Comparison of ENCODE assay signal across 8 mouse cellular contexts in the genomic region with DNA sequence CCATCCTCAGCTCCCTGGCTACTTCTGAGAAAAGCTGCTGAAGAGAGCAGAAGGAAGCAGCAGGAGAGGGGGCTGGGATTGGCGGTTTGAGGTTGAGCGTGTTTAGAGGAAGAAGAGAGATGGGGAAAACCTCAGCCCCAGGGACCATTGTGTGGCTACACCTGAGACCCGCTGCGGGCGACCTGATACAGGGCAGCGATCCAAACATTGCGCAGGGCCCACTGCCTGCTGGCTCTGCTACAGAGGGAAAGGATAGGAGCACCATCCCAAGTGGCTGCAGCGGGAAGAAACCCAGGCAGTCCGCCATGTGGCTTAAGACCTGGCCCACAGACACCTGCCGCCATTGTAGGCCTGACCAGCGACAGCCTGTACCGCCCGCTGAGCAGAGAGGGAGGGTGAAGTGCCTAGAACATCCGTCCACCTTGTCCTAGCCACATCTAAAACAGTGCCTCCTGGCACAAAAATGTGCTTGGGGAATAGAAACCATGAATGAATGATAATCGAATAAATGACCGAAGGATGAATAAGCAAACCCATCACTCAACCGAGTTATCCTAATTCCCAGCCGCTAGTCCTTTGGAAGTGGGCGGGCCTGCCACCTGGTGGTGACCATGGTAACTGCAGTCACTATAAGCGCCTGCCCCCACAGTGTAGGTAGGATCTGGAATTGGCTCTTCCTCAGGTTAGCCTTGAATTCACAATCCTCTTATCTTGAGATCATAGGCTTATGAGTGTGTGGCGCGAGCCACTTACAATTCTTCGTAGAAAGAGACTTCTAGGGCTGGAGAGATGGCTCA. TPM values are rescaled to one million over a fixed set of nuclear protein-coding genes. Genes with fewer than 3 reads are reported as not detected.
A peak's percentile ranks its signal among the peaks of the same experiment; 100 is the strongest.
DNase-seq lines count a peak whose midpoint lies in the region; ATAC-seq lines count a peak whose summit lies in the region.

No protein-coding gene starts in this region.

- no peaks in the 10 kb centered on the region; the same call in 1 of the 2 replicates for H3K4me1 ChIP-seq in hindbrain, embryonic 11.5 days (replicated peaks; ENCODE audit: control insufficient read depth, insufficient read depth, low read length)

- 41% methylated on average over 23 of the region's 23 CpGs for WGBS in hindbrain, embryonic 11.5 days

- H3K9ac ChIP-seq in hindbrain, embryonic 11.5 days (ENCODE audit: low read depth, low read length): no peak overlapping the region

- no peak overlapping the region for H3K4me3 ChIP-seq in hindbrain, embryonic 11.5 days (ENCODE audit: low read depth, low read length)

- no peak overlapping the region for H3K4me2 ChIP-seq in hindbrain, embryonic 11.5 days (replicated peaks; ENCODE audit: low read depth, low read length)

- ATAC-seq in hindbrain, embryonic 11.5 days (ENCODE audit: low FRiP score): 0 out of 2 replicates have a peak, but pooled peaks have one; percentile 40

- peak; percentile 77 for DNase-seq in WW6 (ENCODE audit: low read depth, low spot score)
- peak; percentile 91 for DNase-seq in cerebellum, adult 8-10 months
- DNase-seq in frontal cortex, adult 2 months (ENCODE audit: extremely low spot score in 1 of 2, low spot score in 1 of 2): peak; percentile 37 to 89
- DNase-seq in hindbrain, embryonic 11.5 days (ENCODE audit: low spot score): peak; percentile 87
- peak; percentile 54 for DNase-seq in layer of hippocampus, adult 9-11 months
- peak; percentile 74 to 85 for DNase-seq in lung, postnatal 4 days
- peak; percentile 78 to 83 for DNase-seq in right cerebral cortex, postnatal 10 days (ENCODE audit: low spot score in 2 of 2)
- DNase-seq in yolk sac, embryonic 10.5 days (ENCODE audit: low spot score): peak; percentile 70

- no peaks in the 10 kb centered on the region; the same call in 1 of the 2 replicates for H3K27me3 ChIP-seq in hindbrain, embryonic 11.5 days (ENCODE audit: control insufficient read depth, insufficient read depth, low read length)

- H3K27ac ChIP-seq in hindbrain, embryonic 11.5 days (ENCODE audit: low read depth, low read length): no peak overlapping the region

- no peaks in the 10 kb centered on the region for H3K36me3 ChIP-seq in hindbrain, embryonic 11.5 days (ENCODE audit: control insufficient read depth, insufficient read depth, low read length)

- H3K9me3 ChIP-seq in hindbrain, embryonic 11.5 days (ENCODE audit: control insufficient read depth, low read length): no peaks in the 10 kb centered on the region

RNA-seq across cellular contexts. Expression of a gene that starts 13.3 kb away (rescaled TPM):
- 0.19 TPM in 1 of 2 replicates, not detected in the other for polyA plus RNA-seq in frontal cortex, adult 2 months (2012; rRNA removed)
- 1.7 TPM in 2 replicates for polyA plus RNA-seq in hindbrain, embryonic 11.5 days (2014; fragmentation: Nextera tagmentation; extraction: Ambion mirVana)

RNA-seq across cellular contexts. Expression of a gene that starts 30.0 kb away (rescaled TPM):
- polyA plus RNA-seq in frontal cortex, adult 2 months (2012; rRNA removed): 12.7 and 14.0 TPM in 2 replicates
- polyA plus RNA-seq in hindbrain, embryonic 11.5 days (2014; fragmentation: Nextera tagmentation; extraction: Ambion mirVana): 4.2 and 4.4 TPM in 2 replicates

RNA-seq across cellular contexts. Expression of a gene that starts 39.4 kb away (rescaled TPM):
- 0.08 TPM in 1 of 2 replicates, not detected in the other for polyA plus RNA-seq in frontal cortex, adult 2 months (2012; rRNA removed)
- 0.13 TPM in 1 of 2 replicates, not detected in the other for polyA plus RNA-seq in hindbrain, embryonic 11.5 days (2014; fragmentation: Nextera tagmentation; extraction: Ambion mirVana)
